7 mouse cellular contexts compared by ENCODE assay signal in the genomic region with DNA sequence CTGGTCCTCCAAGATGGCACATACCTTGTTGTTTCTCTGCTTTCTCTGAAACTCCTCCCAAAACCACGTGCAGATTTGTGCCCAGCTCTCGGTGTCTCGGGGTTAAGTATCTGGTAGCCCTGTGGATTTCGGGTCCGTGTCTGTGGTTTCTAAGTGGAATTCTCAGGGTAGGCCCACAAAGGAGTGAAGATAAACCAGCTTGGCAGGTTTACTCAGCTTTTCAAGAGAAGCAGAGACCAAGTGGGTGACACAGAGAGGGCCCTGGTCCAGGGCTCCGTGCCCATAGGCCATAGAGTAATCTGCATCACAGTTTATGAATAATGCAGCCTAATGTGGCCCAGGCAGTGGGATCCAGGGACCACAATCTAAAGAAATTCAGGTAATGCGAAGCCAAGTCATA.
"Had no signal": no experiment of that assay in that cellular context is flagged by ENCODE, and none has a peak within 500 bp of the region (broad histone marks: within the 10 kb centered on the region; RNA-seq: fewer than 3 reads in every experiment).

No protein-coding gene starts in this region.

- H3K4me3 ChIP-seq: left cerebral cortex, adult 2 months; limb, embryonic 10.5 days; midbrain, embryonic 10.5 days; neural tube, embryonic 12.5 days; stomach, embryonic 15.5 days had no signal

- DNase-seq: midbrain, embryonic 14.5 days had no signal

- H3K9me3 ChIP-seq: limb, embryonic 10.5 days; midbrain, embryonic 10.5 days; neural tube, embryonic 12.5 days; stomach, embryonic 15.5 days had no signal

- H3K4me1 ChIP-seq: neural tube, embryonic 12.5 days; stomach, embryonic 15.5 days had no signal

- H3K9ac ChIP-seq: neural tube, embryonic 12.5 days; stomach, embryonic 15.5 days had no signal

- H3K27ac ChIP-seq: left cerebral cortex, adult 2 months; limb, embryonic 10.5 days; midbrain, embryonic 10.5 days; neural tube, embryonic 12.5 days; stomach, embryonic 15.5 days had no signal

- H3K4me2 ChIP-seq: liver, embryonic 11.5 days; neural tube, embryonic 12.5 days; stomach, embryonic 15.5 days had no signal

- H3K27me3 ChIP-seq: neural tube, embryonic 12.5 days; stomach, embryonic 15.5 days had no signal

- H3K36me3 ChIP-seq: limb, embryonic 10.5 days; midbrain, embryonic 10.5 days; neural tube, embryonic 12.5 days; stomach, embryonic 15.5 days had no signal
